Mouse (Mus musculus): ENCODE data around the gene Ptpn3.

Gene Ptpn3

GRCm38 (mm10) chr4:57166922-57167870, 134.4 kb downstream of the Ptpn3 start:
- DNase-seq (ENCODE audit: low spot score): peak; percentile 29

DNA sequence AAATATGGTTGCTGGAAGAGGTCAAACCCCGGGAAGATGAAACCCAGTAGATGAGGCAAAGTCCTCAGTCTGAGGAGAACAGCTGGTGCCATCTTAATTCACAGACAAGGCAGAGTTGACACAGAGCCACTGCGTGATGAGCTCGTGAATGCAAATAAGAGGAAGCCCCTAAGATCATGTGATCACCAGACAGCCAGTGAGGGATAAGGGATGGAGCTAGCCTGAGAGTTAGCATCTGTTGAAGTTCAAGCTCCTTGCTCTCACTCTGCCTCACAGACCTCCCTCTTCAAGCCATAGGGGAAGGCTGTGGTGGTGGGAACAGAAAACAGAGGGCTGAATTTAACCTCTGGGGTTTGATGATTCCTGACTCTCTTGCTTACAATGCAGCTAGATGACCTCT, 136.0 kb downstream of the Ptpn3 start:
- DNase-seq (ENCODE audit: low spot score): peak; percentile 32

- DNase-seq (ENCODE audit: low spot score): no peak
These were observed 136.9 kb downstream of the Ptpn3 start for GRCm38 (mm10) chr4:57164578-57165210.

DNA sequence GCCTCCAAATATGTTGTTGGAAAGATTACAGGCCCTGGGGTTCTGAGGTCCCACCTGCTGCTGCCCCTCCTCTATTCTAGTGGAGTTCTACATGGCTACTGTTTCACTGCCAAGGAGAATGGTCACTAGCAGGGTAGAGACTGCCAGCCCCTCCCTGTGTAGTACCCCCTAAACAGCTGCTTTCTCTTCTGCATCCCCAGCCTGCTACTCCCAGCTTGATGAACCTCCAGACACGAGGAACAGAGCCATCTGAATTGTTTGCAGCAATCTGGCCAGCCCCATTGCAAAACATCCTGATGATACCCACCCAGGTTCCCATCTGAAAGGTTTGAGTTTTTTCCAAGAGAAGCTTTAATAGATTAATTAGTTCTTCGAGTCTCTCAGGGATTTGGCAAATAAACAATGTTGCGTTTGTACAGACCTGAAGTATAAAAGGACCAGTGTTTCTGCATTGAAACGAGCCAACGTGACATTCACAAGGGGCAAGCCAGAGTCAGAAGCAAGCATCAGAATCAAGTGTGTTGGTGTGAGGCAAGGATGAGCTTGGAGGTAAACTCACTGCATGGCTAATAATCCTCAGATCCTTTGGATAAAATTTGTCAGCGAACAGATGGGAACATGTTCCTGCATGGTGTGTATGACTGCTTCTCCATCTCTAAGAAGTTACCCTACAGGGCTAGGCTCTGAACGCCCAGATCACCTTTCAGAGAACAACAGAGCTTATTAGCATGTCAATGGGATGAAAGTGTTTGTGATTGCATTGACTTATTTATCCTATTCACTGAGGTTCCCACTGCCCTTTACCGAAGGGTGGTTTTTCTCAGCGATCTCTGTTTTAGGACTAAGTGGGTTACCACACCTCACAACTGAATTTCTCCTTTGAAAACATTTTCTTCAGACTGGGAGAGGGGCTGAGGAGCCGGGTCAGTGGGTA, 138.6 kb downstream of the Ptpn3 start:
- no peak for DNase-seq (ENCODE audit: low spot score)

DNA sequence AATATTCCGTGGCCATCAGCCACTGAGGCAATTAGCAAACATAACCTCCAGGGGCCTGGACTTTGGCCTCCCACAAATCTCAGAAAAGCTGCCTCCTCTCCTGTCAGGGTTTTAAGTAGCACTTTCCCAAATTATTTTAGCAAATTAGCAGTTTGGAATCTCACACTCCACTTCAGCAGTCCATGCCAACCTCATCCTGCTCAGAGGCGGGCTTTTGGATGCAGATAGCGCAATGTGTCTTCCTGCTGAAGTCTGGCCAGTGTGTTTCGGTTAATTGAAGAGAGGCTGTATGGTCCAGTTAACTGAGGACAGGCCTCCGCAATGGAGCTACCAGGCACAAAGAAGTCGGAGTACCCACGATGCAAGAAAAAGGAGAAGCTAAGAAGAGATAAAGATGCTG, 141.1 kb downstream of the Ptpn3 start:
- no peak for DNase-seq (ENCODE audit: low spot score)

- DNase-seq (ENCODE audit: low spot score): no peak
These were observed 145.0 kb downstream of the Ptpn3 start for GRCm38 (mm10) chr4:57156549-57157169.

- peak; percentile 48 for DNase-seq (ENCODE audit: low spot score)
These were observed 147.8 kb downstream of the Ptpn3 start for GRCm38 (mm10) chr4:57153838-57154237.

GRCm38 (mm10) chr4:57153068-57153835, 148.4 kb downstream of the Ptpn3 start:
- peak; percentile 57 for DNase-seq (ENCODE audit: low spot score)

- DNase-seq (ENCODE audit: low spot score): no peak
These were observed 153.5 kb downstream of the Ptpn3 start for GRCm38 (mm10) chr4:57148182-57148581.

- DNase-seq (ENCODE audit: low spot score): peak; percentile 84
These were observed 158.4 kb downstream of the Ptpn3 start, which contains the start of gene Epb41l4b for GRCm38 (mm10) chr4:57143026-57143937. Gene Epb41l4b, minus strand, starts transcription at chr4:57143437.

DNA sequence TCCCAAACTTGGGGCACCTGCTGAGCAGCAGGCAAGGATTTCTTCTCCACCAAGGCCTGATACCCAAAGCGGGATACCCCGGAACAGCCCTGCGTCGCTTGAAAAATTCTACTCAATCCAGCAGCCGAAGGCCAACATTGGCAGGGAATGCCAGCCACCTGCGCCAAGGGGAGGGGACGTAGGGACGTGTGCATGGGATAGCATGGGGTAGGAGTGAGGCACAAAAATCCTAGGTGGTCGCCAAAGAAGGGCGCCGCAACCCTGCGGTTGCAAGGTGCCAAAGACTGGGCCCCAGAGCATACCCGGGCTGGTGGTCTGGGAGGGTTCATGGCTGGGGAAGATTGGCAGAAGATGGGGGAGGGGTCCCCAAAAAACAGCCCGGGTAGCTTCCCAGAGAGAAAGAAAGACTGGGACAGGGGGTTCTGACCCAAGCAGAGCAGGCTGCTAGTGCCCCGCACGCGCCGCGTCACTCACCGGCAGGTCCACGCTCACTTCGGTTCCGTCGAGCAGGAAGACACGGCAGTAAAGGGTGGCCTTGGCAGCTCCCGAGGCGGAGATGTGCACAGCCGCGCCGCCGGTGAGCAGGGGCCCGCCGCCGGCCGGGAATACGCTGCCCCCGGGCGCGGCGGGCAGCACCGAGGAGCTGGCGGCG, 159.1 kb downstream of the Ptpn3 start:
- peak; percentile 30 for DNase-seq (ENCODE audit: low spot score)

- DNase-seq (ENCODE audit: low spot score): peak; percentile 41
These were observed 159.7 kb downstream of the Ptpn3 start for GRCm38 (mm10) chr4:57141908-57142361.

DNA sequence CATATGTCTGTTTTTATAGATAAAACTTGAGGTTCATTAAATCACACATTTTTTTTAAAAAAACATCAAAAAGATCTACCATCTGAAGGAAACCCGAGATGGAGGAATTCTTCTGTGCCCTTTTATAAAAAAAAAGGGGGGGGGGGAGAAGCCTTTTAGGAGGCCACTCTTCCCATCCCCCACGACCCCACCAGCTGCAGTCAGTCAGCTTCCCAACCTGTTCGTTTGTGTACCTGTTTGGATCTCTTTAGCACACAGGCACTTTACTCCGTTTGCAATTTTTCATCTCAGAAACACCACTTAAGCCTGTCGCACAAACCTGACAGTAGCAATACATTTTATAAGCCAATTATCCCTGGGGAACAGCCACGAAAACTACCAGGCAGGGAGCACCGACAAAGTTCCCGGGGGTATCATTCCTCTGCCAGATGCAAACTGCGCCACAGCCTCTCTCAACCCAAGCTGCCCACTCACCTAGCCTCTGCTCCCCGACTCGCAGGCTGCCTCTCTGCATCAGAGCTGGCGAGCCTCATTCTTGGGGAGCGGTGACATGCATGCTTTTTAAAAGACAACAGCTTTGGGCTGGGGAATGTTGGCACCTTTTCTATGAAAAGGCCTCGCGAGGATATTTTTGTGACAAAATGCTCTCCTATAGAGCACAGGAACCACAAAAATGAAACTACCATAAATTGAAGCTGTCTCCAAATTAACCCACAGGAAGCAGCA, 160.5 kb downstream of the Ptpn3 start:
- DNase-seq (ENCODE audit: low spot score): peak; percentile 16
